Mouse (Mus musculus) kidney, adult 2 months (tissue): ENCODE data around the gene Arhgdia.

Experiments
- CTCF ChIP-seq: fragments of 200-500 bp; conservative IDR thresholded peaks from 2 replicates; pipeline ENCODE4 v1.5.1; 2011; ENCODE audit warnings: low read depth, mild to moderate bottlenecking, control low read depth, low read length, moderate library complexity, mixed read lengths; ENCODE audit not compliant: insufficient read depth, insufficient read length
- POLR2A ChIP-seq: fragments of 200-500 bp; IDR thresholded peaks from one replicate; pipeline ENCODE4 v1.6.1; 2011; ENCODE audit warnings: low read depth, low read length, control low read depth

DNA sequence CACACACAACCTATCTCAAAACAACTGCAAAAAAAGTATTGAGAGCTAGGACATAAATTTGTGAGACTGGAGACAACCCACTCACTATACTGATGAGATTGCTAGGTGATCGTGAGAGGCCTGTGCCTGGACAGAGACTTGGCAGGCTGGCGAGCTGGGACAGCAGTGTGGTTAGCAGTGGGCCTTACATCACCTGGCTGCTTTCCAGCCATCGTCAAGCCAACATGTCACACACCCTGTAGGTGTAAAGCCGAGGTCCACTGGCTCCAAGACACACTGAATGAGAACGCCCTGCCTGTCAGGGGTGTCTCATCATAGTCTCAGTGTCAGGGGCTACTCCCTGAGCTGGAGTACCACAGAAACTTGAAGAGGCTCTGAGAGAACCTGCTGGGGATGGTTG, 28.7 kb downstream of the Arhgdia start:
- TF ChIP-seq CTCF (no peak), POLR2A (no peak)
